Mouse (Mus musculus) CD8-positive naive resting alpha-beta T cell, adult 57 days (primary cell): ENCODE data around the gene Ndrg3. TPM values are rescaled to one million over a fixed set of nuclear protein-coding genes. Genes with fewer than 3 reads are reported as not detected.

Experiments
- total RNA-seq: library from RNA; stranded (reverse); gene quantifications from one replicate; pipeline ENCODE4 v1.2.4, GENCODE M21; 2023

Gene Ndrg3
- 56.6 TPM for total RNA-seq

GRCm38 (mm10) chr2:156991470-156992319, at the start of gene Ndrg3:
TSS of gene Ndrg3 (minus strand) at chr2:156992056.

GRCm38 (mm10) chr2:157006511-157007233, 14.8 kb upstream of the Ndrg3 start, which contains the start of gene Dsn1:
TSS of gene Dsn1 (minus strand) at chr2:157007154.

GRCm38 (mm10) chr2:156887017-156887416, 104.8 kb downstream of the Ndrg3 start, which contains the start of gene Sla2:
TSS of gene Sla2 (minus strand) at chr2:156887192.

Other genes starting within 250 kb of the Ndrg3 start
- gene Myl9, start 216.6 kb downstream of the Ndrg3 start, total RNA-seq, result not detected
- gene Tgif2, start 152.0 kb downstream of the Ndrg3 start, total RNA-seq, result 39.1 TPM
- gene 4930518I15Rik, start 134.1 kb downstream of the Ndrg3 start, total RNA-seq, result 3.6 TPM
- 52.5 TPM for gene Rab5if, start 128.9 kb downstream of the Ndrg3 start, total RNA-seq
- 42.0 TPM for gene Sla2, start 104.9 kb downstream of the Ndrg3 start, total RNA-seq
- 18.1 TPM for gene Dsn1, start 15.1 kb upstream of the Ndrg3 start, total RNA-seq
- 0.46 TPM for gene Soga1, start 87.2 kb upstream of the Ndrg3 start, total RNA-seq
- gene Tldc2, start 95.0 kb upstream of the Ndrg3 start, total RNA-seq, result not detected
- 271 TPM for gene Samhd1, start 143.2 kb upstream of the Ndrg3 start, total RNA-seq
- 31.5 TPM for gene Rbl1, start 212.5 kb upstream of the Ndrg3 start, total RNA-seq